25 mouse cellular contexts compared by ENCODE assay signal in the genomic region with DNA sequence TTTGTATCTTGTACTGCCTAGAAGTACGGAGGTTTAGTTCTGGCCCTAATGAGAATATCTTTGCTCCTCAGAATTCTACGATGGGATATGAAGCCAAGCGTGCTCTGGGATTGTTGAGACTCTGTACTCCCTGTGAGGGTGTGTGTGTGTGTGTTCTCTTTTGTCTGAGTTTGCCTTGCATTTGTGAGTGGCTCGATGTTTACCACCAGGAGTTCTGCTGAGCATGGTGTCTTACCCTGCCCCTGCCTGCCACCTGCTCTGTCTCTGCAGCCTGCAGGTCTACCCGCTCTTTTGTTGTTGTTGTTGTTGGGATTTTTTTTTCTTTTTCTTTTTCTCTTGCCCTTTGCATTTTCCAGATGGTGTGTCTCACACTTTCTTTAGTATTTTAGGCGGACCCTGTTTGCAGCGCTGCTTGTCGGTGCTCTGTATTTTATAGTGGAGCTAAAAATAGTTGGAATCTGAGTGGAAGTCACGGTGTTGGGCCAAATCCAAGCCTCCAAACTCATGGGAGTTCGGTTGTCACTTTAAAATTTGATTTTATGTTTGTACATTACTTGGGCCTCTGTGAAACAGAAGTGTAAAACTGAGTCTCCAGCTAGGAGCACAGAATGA. TPM values are rescaled to one million over a fixed set of nuclear protein-coding genes. Genes with fewer than 3 reads are reported as not detected.
DNase-seq lines count a peak whose midpoint lies in the region; ATAC-seq and TF ChIP-seq lines count a peak whose summit lies in the region.
"Had no signal": no experiment of that assay in that cellular context is flagged by ENCODE, and none has a peak within 500 bp of the region (broad histone marks: within the 10 kb centered on the region; RNA-seq: fewer than 3 reads in every experiment).

No protein-coding gene starts in this region.

- TF ChIP-seq POLR2A in brain, embryonic 14.5 days (IDR thresholded peaks at IDR 0.05; ENCODE audit: borderline replicate concordance, extremely low read depth, insufficient read depth, insufficient read length, poor library complexity, severe bottlenecking): no peak

- H3K36me3 ChIP-seq in forebrain, embryonic 15.5 days: no peaks in the 10 kb centered on the region
- no peaks in the 10 kb centered on the region for H3K36me3 ChIP-seq in forebrain, embryonic 11.5 days (ENCODE audit: control insufficient read depth, insufficient read depth, low read length)
- H3K36me3 ChIP-seq: G1E; lung, embryonic 15.5 days; midbrain, embryonic 10.5 days had no signal

- 72% methylated on average over 10 of the region's 10 CpGs for WGBS in forebrain, embryonic 15.5 days
- 89% methylated on average over 10 of the region's 10 CpGs for WGBS in forebrain, embryonic 11.5 days

- no peaks in the 10 kb centered on the region for H3K9me3 ChIP-seq in forebrain, embryonic 15.5 days
- H3K9me3 ChIP-seq in forebrain, embryonic 11.5 days (ENCODE audit: control insufficient read depth, low read length): no peaks in the 10 kb centered on the region
- H3K9me3 ChIP-seq: lung, embryonic 15.5 days; midbrain, embryonic 10.5 days had no signal

- no peaks in the 10 kb centered on the region for H3K27me3 ChIP-seq in forebrain, embryonic 15.5 days
- no peaks in the 10 kb centered on the region for H3K27me3 ChIP-seq in forebrain, embryonic 11.5 days (ENCODE audit: control insufficient read depth, insufficient read depth, low read length)
- H3K27me3 ChIP-seq: lung, embryonic 15.5 days had no signal

- TF ChIP-seq CTCF in brain, embryonic 14.5 days (IDR thresholded peaks at IDR 0.05; ENCODE audit: borderline replicate concordance, extremely low read depth, insufficient read depth, insufficient read length): no peak
- no peak for TF ChIP-seq CTCF in gastrocnemius, adult 2 months (IDR thresholded peaks at IDR 0.05)

- ATAC-seq in forebrain, embryonic 15.5 days (replicated peaks): peak; percentile 81
- no peak for ATAC-seq in forebrain, embryonic 11.5 days (replicated peaks; ENCODE audit: low FRiP score)
- ATAC-seq: activated CD4-positive, CD25-positive, alpha-beta regulatory T cell, adult 4 months; hindbrain, embryonic 16.5 days; intestine, embryonic 16.5 days had no signal

- intact Hi-C loops in gastrocnemius, adult 2 months (cut with DNase I): no loop called here

- H3K27ac ChIP-seq in forebrain, embryonic 15.5 days (replicated peaks): peak overlapping the region; percentile 41
- H3K27ac ChIP-seq in forebrain, embryonic 11.5 days (ENCODE audit: low read depth, low read length): no peak overlapping the region
- no peak overlapping the region for H3K27ac ChIP-seq in gastrocnemius, adult 2 months
- H3K27ac ChIP-seq: liver, embryonic 14.5 days; lung, embryonic 15.5 days; macrophage; midbrain, embryonic 10.5 days had no signal

- no peak overlapping the region for H3K4me2 ChIP-seq in forebrain, embryonic 15.5 days (replicated peaks)
- H3K4me2 ChIP-seq in forebrain, embryonic 11.5 days (ENCODE audit: low read depth, low read length, severe bottlenecking): no peak overlapping the region
- H3K4me2 ChIP-seq: lung, embryonic 15.5 days had no signal

- no peak overlapping the region for H3K4me3 ChIP-seq in forebrain, embryonic 15.5 days
- no peak overlapping the region for H3K4me3 ChIP-seq in forebrain, embryonic 11.5 days (ENCODE audit: low read depth, low read length)
- no peak overlapping the region for H3K4me3 ChIP-seq in gastrocnemius, adult 2 months
- H3K4me3 ChIP-seq: lung, embryonic 15.5 days; midbrain, embryonic 10.5 days had no signal

- H3K9ac ChIP-seq in forebrain, embryonic 15.5 days (replicated peaks): no peak overlapping the region
- H3K9ac ChIP-seq in forebrain, embryonic 11.5 days (ENCODE audit: low read length): no peak overlapping the region
- H3K9ac ChIP-seq: liver, embryonic 14.5 days; lung, embryonic 15.5 days had no signal

- no peak for DNase-seq in forebrain, embryonic 11.5 days (ENCODE audit: low spot score)
- DNase-seq in kidney, postnatal 10 days: peak; percentile 6
- DNase-seq in kidney, postnatal 36 days: no peak
- DNase-seq in brain, embryonic 14.5 days (ENCODE audit: low read depth): peak; percentile 69
- DNase-seq in right cerebral cortex, postnatal 10 days (ENCODE audit: low spot score in 2 of 2): peak; percentile 32 to 49
- DNase-seq in gastrocnemius, adult 2 months: no peak
- DNase-seq in natural killer cell, adult 2 months (ENCODE audit: low spot score in 2 of 2): no peak
- DNase-seq: adrenal gland, postnatal 14 days; cerebellum, adult 8-10 months; heart, adult 11 months; retina, postnatal 1 day; thymus, adult 18-20 months; thymus, postnatal 4 days had no signal

- peaks cover 4% of the 10 kb centered on the region; the same call in 1 of the 2 replicates for H3K4me1 ChIP-seq in forebrain, embryonic 15.5 days
- no peaks in the 10 kb centered on the region for H3K4me1 ChIP-seq in forebrain, embryonic 11.5 days (replicated peaks; ENCODE audit: control insufficient read depth, insufficient read depth, low read length)
- H3K4me1 ChIP-seq: lung, embryonic 15.5 days; midbrain, embryonic 10.5 days had no signal

RNA-seq across cellular contexts. Expression of a gene that starts 41.7 kb away (rescaled TPM):
- polyA plus RNA-seq in forebrain, embryonic 15.5 days (2015; fragmentation: Nextera tagmentation; extraction: Ambion mirVana): 246 and 254 TPM in 2 replicates
- 18.7 and 22.3 TPM in 2 replicates for polyA plus RNA-seq in forebrain, embryonic 11.5 days (2014; fragmentation: Nextera tagmentation; extraction: Ambion mirVana)
- polyA plus RNA-seq in brain, embryonic 14.5 days (2012; rRNA removed): 47.0 and 86.4 TPM in 2 replicates
- total RNA-seq in gastrocnemius, adult 2 months (2021): not detected
- total RNA-seq: gastrocnemius, adult 18-20 months; hematopoietic stem cell, adult 5-6 weeks had no signal
- polyA plus RNA-seq: activated CD4-positive, CD25-positive, alpha-beta regulatory T cell, adult 4 months; G1E; liver, embryonic 14.5 days; macrophage; spleen, adult 2 months had no signal

Comparison
In these comparisons a context has a peak if more than half of its experiments do, and no peak if none do; other contexts are left out.
1. DNase-seq: peak in kidney, postnatal 10 days (single experiment), brain, embryonic 14.5 days (single experiment) and right cerebral cortex, postnatal 10 days (2 of 2); none in forebrain, embryonic 11.5 days (single experiment), kidney, postnatal 36 days (0 of 2), gastrocnemius, adult 2 months (single experiment) and natural killer cell, adult 2 months (0 of 2).